Mouse (Mus musculus) spleen, adult 12 weeks (tissue): ENCODE results near the gene Ndufb6.

Experiments
- DNase-seq: peaks from one replicate; pipeline ENCODE4 v3.0.0; 2022; ENCODE audit warnings: low spot score

The Ndufb6 gene

GRCm38 (mm10) chr4:40254385-40255103 lies 24.7 kb downstream of the Ndufb6 start:
- DNase-seq: no peak

- no peak for DNase-seq
These were observed 25.5 kb downstream of the Ndufb6 start for GRCm38 (mm10) chr4:40253766-40254165.

- no peak for DNase-seq
These were observed 28.2 kb downstream of the Ndufb6 start for GRCm38 (mm10) chr4:40250984-40251383.

GRCm38 (mm10) chr4:40244035-40244434 lies 35.2 kb downstream of the Ndufb6 start:
- no peak for DNase-seq

- no peak for DNase-seq
These were observed 36.2 kb downstream of the Ndufb6 start for GRCm38 (mm10) chr4:40243006-40243405.

GRCm38 (mm10) chr4:40241928-40242327 lies 37.3 kb downstream of the Ndufb6 start:
- no peak for DNase-seq

GRCm38 (mm10) chr4:40240272-40240744 lies 38.9 kb downstream of the Ndufb6 start:
- DNase-seq: no peak

GRCm38 (mm10) chr4:40239409-40240271 lies 39.6 kb downstream of the Ndufb6 start, which contains the start of gene Ddx58:
Gene Ddx58 (minus strand): TSS chr4:40239828.
- DNase-seq: no peak

- no peak for DNase-seq
These were observed 40.5 kb downstream of the Ndufb6 start for GRCm38 (mm10) chr4:40238483-40239408.

GRCm38 (mm10) chr4:40236829-40237228 lies 42.4 kb downstream of the Ndufb6 start:
- no peak for DNase-seq

- DNase-seq: no peak
These were observed 45.0 kb downstream of the Ndufb6 start for GRCm38 (mm10) chr4:40234256-40234655.

- no peak for DNase-seq
These were observed 46.1 kb downstream of the Ndufb6 start for GRCm38 (mm10) chr4:40233062-40233664.

- no peak for DNase-seq
These were observed 49.5 kb downstream of the Ndufb6 start for GRCm38 (mm10) chr4:40229723-40230122.

GRCm38 (mm10) chr4:40227886-40228285 lies 51.3 kb downstream of the Ndufb6 start:
- no peak for DNase-seq

GRCm38 (mm10) chr4:40227131-40227530 lies 52.1 kb downstream of the Ndufb6 start:
- DNase-seq: no peak

GRCm38 (mm10) chr4:40226095-40226494 lies 53.1 kb downstream of the Ndufb6 start:
- no peak for DNase-seq

- DNase-seq: no peak
These were observed 57.2 kb downstream of the Ndufb6 start for GRCm38 (mm10) chr4:40221876-40222585.

GRCm38 (mm10) chr4:40221004-40221760 lies 58.0 kb downstream of the Ndufb6 start:
- no peak for DNase-seq
